Mouse (Mus musculus): ENCODE measurements around the gene Gm21861. TPM values are rescaled to one million over a fixed set of nuclear protein-coding genes. Genes with fewer than 3 reads are reported as not detected.
"Not testable (repeated sequence)": the region's sequence is repeated elsewhere in the genome, so short reads cannot be mapped to it uniquely, and the experiment has no call there.

Gm21861 gene
- polyA plus RNA-seq (2011; ENCODE audit: insufficient read depth, insufficient read length, low read depth, missing spikeins), result not detected in 2 replicates

DNA sequence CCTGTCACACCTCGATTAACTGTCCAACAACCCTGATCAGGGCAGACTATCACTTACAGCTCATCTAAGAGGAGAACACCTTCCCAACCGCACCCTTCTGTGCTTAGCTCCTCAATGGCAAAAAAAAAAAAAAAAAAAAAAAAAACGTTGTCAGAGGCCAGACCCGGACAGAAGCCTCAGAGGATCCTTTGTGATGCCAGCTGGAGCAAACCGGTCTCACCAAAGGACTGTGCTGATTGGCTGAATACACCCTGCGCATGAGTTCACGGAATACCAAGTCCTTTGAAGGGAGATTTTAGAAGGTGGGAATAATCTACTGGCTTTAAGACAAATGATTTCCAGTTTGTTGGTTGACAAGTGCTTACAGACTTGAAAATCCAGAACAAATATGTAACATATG lies at the start of gene Gm21861:
Gene Gm21861, minus strand, starts transcription at position 101 of the 400 bp plus-strand sequence.
- H3K4me3 ChIP-seq (ENCODE audit: low read depth, low read length); H3K36me3 ChIP-seq (ENCODE audit: control insufficient read depth, insufficient read depth, low read length, poor library complexity, severe bottlenecking); H3K27ac ChIP-seq (ENCODE audit: insufficient read depth, low read length); H3K9me3 ChIP-seq (replicated peaks; ENCODE audit: control insufficient read depth, insufficient read depth, low read length, poor library complexity, severe bottlenecking); H3K27me3 ChIP-seq (ENCODE audit: control insufficient read depth, insufficient read depth, low read length, poor library complexity, severe bottlenecking); H3K4me1 ChIP-seq (ENCODE audit: control insufficient read depth, insufficient read depth, low read length); H3K9ac ChIP-seq (ENCODE audit: low read depth, poor library complexity, severe bottlenecking): not testable (repeated sequence)

All from ES-Bruce4 (cell line).